Mouse (Mus musculus) common myeloid progenitor, adult 5-6 weeks (primary cell): ENCODE data around the gene Cdadc1. TPM values are rescaled to one million over a fixed set of nuclear protein-coding genes. Genes with fewer than 3 reads are reported as not detected.

Experiments
- ATAC-seq: replicated peaks from 2 replicates; pipeline ENCODE4 v1.8.0; 2016; ENCODE audit warnings: low read depth, mild to moderate bottlenecking, moderate TSS enrichment, inconsistent platforms; ENCODE audit not compliant: poor library complexity, severe bottlenecking
- total RNA-seq: library from RNA; stranded (forward); fragments of 200-1000, 187-1606 nt; gene quantifications from 2 replicates; pipeline ENCODE4 v1.2.3, GENCODE M21; 2017

Cdadc1 gene
- 18.4 and 25.2 TPM in 2 replicates for total RNA-seq

DNA sequence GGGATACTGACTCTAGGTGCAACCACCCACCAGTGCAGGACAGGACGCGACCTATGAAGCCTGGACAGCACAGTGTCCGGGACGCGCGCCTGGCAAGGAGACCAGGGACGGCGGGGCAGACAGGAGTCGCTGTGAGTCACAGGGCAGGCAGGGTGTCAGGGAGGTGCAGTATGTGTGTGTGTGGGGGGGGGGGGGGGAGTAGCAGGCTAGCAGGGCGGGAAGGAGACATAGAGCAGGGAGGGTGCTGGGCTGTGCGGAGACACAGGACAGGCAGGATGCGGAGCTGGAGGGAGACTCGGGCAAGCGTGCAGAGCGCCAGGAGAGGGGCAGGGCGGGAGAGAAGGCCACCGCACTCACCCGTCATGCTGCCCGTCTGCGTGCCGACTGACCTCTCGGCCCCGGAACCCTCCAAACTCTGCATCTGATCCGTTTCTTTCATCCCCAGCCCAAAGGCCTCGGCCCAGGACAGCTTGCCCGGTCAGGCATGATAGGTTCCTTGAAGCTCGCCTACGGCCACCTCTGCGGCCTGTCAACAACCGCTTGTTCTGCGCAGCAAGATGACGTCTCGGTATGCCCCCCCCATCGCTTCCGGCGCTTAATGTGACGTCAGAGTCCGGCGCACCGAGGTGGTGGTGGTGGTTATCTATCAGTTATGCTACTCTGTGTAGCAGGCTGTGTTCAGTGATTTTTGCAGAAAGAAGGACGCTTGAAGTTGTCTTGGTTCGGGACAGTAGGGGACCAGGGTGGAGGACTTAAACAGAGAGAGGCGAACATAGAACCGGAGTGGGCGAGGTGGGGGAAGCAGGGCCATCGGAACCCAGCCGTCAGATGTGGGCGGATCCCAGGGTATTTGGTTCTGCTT is at the start of gene Cdadc1:
Gene Cdadc1 (minus strand): TSS at position 562 of the 862 bp plus-strand sequence.
- peak; percentile 96 for ATAC-seq

DNA sequence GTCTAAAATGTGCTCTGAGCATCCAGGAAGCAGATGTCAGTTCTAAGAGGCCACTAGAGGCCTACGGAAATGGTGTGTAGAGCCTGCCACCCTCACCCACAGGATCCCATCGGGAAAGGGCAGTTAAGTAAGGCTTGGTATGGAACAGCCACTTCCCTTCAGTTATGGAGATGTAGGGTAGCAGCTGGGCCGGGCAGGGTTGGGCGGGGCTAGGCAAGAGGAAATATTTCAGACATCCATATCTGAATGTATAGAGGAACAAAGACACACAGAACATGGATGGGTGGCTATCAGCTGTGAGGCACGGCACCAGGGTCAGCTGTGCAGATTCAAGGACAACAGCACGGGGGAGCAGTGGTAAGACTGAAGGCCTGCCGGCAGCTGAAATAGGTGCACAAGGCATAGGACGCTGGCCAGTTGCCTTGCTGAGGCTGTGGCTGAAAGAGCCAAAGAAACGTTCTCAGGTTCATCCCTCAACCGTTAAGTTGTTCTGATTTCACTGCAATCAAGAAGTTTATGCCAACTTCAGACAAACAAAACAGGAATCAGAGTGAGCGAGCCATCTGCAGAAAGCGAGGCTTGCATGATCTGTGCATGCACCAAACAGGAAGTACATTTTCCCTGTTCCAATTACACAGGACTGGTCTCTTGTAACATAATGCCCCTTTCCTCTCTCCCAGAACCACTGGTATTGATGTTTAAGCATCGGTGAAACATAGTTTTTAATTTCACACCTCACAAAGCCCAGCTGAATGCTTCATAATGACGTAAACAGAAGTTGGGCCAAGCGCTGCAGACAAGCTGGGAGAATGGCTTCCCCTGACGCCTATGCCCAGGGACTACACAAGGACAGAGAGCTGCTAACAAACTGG is 49.3 kb upstream of the Cdadc1 start:
- no peak for ATAC-seq

DNA sequence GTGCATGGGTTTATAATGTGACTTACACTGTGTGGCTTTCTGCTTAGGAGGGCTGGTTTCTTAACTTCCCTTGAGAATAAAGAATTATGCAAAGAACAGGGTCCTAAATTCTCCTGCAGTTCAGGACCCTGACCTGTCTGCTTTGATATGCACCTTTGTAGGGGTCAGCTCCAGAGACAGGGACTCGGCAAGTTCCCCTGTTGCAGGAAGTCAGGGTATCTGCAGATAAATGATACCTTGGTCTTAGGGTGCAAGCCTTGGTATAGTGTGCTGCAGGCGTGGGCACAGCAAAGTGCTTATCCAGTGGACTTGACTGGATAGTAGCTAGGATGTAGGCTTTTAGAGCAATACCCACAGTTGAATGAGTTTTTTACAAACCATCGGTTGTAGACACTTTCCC is 47.1 kb upstream of the Cdadc1 start:
- no peak for ATAC-seq

DNA sequence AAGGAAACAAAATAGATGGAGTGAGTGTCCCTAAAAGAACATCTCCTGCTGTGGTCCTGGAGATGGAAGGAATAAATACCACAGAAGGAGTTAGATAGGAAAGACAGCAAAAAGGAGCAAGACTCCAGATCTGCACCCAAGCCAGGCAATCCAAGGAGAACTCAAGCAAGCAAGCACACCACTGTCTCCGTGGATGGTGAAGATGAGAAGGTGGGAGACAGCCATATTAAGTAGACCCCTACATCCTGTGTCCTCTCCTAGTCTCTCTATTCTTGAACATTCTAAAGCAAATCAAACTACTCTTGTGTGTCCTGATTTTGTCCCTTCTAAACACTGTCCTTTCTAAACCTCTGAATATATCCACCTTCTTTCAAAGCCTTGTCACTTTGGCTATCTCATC is 46.4 kb upstream of the Cdadc1 start:
- no peak for ATAC-seq

DNA sequence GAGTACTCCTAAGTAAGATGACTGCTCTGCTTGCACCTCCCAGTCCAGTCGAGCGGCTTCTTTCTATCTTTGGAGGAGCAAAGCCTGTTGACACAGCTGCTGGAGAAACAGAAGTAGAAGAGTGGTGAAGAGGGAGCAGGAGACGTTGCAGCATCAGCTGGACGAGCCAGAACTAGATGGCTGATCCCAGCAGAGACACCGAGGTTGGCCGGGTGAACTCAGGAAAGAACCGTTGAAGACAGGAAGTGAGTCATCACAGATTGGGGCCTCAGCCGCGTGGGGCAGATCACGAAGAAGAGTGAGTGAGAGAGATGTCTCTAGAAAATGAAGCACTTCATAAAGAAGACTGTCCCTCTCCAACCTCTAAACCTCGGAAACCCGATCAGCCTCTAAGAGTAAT is 45.8 kb upstream of the Cdadc1 start:
- ATAC-seq, result peak; percentile 73

DNA sequence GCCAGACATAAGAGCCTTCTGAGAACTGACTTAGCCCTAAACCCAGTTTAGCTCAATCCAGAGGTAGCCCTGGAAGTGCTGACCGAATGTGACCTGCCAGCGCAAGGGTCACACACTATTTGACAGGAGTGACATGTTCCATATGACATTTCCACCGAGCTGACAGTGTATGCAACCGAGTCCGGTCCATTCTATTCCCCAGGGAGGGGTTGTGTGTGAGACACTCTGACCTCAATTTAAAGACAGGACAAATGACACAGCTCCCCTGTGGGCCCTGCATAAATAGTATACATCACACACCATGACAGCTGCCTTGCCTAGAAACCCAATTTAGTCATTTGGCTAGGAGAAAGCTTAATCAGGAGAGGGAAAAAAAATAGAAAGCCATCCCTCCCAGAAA is 44.1 kb upstream of the Cdadc1 start:
- ATAC-seq, result no peak

DNA sequence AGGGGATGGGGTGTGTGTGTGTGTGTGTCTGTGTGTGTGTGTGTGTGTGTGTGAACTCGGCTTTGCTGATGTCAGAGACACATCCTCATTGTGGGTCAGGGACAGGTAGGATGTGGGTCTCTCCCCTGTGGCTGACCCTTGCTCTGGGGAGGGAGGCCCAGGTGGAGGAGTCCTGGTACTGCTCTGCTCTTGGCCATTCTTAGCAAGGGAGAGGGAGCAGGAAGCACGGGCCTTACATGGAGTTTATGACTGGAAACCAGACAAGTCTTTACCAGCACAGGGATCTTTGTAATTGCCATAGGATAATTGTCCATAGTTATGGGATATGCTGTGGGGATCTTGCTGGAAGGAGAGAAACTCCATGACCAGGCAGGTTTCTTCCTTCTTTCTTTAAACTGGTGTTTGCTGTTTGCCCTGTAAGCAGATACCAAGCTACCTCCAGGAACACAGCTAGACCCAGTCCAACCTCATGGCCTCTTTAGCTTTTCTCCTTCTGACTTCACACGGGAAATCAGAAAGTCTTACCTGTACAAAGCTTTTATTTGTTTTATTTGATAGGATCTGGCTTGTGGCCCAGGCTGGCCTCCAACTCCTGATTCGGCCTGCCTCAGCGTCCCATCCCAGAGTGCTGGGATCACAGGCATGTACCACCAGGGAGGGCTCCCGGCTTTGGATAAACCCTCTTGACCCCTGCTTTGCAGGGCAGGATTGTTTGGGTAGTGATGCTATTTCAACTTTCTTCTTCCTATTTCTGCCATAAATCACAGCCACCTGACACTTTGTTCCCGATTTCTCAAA is 41.3 kb upstream of the Cdadc1 start:
- no peak for ATAC-seq

DNA sequence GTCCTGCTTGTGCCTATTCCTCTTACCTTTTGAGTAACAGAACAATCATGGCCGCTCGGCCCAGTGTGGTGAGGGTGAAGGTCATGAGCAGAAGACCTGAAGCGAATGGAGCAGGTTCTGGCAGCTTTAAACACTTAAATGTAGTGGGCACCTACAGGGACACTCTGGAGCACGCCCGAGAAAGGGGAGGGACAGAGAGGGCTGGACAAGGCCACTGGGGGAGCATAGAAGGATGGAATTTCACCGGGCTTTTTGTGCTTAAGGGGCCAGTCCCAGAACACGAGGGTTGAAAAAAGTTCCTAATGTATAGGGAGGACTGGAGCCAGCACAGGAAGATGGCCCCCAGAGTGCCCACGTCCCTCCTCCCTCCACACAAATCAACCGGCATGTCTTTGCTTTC is 36.2 kb upstream of the Cdadc1 start:
- ATAC-seq, result no peak

DNA sequence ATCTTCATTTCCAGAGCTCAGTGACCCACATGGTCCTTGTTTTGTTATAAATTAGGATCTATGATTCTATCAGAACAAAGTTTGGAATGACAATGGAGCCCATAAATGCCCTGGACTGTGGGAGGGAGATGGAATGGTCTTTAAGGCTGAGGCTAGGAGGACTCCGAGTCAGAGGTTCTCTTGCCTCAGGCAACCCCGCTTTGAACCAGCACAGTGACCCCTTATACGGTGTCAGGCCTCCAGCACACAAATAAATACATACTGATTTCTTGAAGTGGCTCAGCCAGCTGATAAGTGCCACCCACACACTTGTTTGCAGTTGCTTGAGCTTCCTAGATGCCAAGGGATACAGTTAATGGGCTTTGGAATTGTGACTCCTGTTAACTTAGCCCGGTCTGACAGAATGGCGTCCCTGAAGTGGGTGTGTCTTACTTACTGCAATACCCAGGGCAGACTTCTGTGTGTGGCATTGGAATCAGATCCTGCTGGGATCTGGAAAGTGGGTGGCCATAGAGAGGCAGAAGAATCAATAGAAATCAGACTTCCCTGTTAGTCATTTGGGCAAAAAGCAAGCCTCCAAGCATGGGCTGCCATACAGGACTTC is 35.6 kb upstream of the Cdadc1 start:
- no peak for ATAC-seq

DNA sequence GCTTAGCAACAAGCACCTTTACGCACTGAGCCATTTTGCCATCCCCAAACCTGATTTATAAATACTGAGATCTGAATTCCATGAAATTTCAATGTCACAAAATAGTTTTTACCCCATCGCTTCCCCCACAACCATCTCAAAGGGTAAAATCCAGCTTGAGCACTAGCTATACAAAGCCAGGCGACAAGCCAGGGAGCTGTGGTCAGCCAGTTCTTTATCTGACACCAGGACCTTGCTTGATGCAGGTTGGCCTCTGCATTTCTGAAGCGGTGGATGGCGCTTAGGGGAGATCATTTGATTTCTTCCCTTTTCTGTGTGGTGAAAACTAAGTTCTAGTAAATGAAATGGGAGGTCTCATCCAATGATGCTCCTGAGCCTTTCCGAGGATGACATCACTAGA is 34.3 kb upstream of the Cdadc1 start:
- ATAC-seq, result peak; percentile 56

DNA sequence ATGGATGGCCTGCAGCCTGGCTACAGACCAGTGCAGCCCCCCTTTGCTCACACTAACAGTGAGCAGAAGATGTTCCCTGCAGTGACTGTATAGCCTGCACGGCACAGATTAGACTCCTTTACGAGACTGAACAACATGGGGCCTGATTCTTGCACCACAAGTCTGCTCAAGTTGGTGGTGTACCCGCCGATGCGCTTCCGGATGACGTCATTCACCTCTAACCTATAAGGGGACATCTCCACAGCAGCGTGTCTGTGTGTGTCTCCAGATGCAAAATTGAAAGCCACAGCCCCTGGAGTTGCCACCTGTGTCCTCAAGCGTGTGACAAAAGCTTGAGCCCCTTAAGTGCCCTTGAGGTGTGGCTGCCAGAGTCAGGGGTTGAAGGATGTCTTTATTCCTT is 32.3 kb upstream of the Cdadc1 start:
- no peak for ATAC-seq

DNA sequence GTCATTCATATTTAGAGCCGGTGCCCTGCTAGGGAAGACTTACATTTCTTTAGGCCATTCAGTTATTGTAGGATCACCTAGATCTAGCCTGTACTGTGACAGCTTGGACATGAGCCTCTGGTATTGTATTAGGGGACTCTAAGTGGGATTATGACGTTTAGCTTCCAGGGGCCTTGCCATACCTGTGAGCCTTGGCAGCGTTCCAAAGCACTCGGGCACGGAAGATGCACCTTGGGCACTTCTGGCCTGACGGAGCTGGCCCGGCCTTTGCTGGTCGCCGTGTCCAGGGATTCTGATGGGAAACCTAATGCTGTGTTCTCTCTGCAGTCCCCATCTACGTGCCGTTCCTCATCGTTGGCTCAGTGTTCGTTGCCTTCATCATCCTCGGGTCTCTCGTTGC is 31.5 kb upstream of the Cdadc1 start:
- no peak for ATAC-seq

DNA sequence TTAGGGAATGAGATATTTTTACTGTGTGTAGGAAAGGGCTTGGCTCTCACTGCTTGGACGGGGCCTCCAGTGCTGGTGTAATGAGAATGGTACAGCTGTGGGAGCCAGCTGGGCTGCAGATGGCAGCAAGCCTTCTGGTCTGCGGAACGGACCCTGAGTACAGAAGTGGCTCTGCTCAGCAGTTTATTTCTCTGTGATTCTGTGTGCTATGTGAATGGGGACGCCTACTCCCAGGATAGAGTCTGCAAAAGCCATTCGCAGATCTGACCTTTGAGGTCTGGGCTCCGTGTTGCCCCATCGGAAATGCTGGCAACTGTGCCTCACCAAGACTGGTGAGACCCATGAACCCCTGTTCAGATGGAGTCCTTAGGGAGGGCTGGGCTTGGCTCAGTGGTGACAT is 30.1 kb upstream of the Cdadc1 start:
- no peak for ATAC-seq

DNA sequence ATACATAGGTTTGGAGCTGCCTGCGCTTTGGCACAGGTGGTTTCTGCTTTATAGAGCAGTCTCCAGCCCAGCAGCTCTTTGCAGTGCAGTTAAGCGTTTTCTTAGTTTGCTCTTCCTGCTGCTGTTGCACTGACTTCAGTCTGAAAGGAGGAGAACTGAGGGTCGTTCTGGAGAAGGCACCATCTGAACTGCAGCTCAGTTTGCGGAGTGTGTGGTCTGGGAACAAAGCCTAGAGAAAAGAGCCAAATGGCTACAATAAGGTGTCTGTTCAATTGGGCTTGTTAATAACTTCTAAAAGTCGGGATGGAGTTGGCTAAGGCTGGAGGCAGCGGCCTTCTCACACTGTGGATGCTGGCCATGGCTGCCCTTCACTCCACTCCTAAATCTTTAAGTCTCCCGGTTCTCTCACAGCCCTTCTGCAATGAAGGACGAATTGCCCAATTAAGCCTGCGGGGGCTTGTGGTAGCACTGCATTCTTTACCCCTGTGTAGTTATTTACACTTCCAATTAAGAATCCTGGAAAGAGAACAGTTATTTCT is 29.5 kb upstream of the Cdadc1 start:
- no peak for ATAC-seq

DNA sequence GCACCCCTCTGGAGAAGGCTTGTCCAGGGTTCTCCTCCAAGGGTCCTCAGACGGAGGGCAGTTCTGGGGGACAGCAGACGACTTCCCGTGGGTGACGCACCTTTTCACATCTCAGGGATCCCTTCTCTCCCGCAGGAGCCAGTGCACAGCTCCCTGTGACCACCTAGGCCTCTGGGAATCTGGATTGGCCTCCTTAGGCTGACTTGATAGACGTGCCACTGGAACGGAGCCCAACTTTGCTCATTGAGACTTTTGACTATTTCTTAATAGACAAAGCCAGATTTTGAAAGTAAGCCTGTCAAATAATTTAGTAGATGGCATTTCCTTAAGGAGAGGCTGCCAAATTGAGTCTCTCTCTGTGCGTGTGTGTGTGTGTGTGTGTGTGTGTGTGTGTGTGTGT is 29.0 kb upstream of the Cdadc1 start:
- ATAC-seq, result no peak

DNA sequence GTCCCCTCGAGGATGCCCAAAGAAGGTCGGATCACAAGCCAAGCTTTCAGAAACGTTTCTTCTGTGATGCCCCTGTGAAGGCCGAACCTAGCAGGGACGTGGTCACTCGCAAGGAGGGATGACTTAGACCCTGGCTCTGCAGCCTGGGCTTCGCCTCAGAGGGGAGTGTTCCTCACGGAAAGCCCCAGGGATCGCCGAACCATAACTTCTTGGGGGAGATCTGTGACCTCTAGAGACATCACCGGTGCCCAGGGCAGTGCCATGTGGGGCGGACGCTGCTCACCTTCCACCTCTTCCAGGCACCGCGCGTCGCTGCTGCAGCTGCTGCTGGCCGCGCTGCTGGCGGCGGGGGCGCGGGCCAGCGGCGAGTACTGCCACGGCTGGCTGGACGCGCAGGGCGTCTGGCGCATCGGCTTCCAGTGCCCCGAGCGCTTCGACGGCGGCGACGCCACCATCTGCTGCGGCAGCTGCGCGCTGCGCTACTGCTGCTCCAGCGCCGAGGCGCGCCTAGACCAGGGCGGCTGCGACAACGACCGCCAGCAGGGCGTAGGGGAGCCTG is 28.1 kb upstream of the Cdadc1 start:
- ATAC-seq, result peak; percentile 58; the same call in 1 of the 2 replicates

DNA sequence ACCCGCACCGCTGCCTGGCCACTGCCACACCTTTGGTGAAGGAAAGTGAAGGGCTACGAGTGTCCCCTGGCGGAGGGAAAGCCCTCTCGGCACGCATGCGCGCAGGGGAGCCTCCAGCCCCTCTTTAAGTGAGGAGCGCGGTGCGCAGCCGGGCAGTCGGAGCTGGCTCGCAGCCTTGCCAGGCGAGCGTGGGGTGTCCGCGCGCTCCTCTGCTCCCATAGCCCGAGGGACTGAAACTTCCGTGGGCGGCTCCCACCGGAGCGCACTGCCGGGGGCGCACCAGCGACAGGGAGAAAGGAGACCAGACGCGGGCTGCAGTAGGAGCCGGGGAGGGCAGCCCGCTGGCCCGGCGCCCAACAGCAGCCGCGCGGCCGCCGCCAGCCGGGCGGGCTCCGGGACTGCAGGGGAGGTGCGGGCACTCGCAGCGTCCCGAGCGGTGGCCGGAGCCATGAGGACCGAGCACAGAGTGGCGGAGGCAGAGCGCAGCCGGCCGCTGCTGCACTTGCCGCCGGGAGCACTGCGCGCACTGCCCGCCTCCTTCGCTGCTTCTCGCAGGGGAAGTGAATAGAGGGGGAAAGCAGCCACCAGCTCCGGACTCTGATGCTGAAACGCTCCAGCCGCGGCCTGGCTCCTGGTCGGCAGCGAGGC is 27.5 kb upstream of the Cdadc1 start, which contains the start of gene Shisa2:
Gene Shisa2 (plus strand): TSS at position 151 of the 648 bp plus-strand sequence.
- peak; percentile 70 for ATAC-seq

DNA sequence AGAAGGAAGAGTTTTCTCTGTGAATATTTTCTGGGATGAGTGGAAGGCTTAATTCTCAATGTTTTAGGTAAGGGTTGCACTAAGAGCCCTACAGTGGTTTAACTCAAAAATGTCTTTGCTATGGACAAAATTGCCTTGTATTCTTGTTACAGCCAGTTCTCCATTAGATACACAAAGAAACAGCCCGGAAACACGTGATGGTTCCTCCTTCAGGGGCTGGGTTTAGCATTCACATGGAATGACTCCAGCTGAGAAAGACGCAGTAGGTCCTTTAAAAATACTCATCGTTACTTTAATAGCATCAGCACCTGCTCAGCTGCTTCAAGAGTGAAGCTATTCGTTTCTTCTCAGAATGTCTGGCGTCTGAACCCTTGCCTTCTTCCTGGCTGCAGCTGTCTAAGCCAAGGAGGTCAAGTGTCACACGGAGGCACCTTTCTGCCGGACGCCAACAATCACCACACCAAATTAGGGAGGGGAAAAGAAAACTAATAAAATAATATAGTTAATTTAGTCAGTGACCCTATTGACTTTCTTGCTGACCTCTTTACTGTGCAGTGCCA is 26.6 kb upstream of the Cdadc1 start:
- no peak for ATAC-seq

DNA sequence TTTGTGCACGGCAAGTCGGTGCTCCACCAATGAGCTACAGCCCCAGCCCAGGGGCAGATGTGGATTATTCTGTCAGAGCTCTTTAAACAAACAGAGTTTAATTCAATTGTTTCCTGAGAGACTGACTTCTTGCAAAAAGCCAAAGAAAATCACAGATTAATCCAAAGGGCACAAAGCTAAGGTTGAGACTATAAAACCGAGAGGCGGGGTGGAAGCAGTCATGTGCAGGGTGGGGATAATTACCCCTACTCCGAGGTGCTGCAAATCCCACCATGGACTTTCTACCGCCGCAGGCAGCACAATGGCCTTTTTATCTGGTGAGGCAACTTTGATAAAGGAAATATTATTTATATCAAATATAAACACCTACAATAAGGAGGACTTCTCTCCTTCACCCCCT is 19.0 kb upstream of the Cdadc1 start:
- no peak for ATAC-seq
